Mouse (Mus musculus) myocyte (in vitro differentiated cells): ENCODE measurements around the gene Phex. TPM values are rescaled to one million over a fixed set of nuclear protein-coding genes. Genes with fewer than 3 reads are reported as not detected.

Experiments
- H3K27me3 ChIP-seq: one replicate; pipeline ENCODE4 v1.6.1; 2011; ENCODE audit not compliant: control insufficient read depth, insufficient read depth, insufficient read length
- H3K36me3 ChIP-seq: one replicate; pipeline ENCODE4 v1.6.1; 2011; ENCODE audit not compliant: control insufficient read depth, insufficient read depth
- H3K4me2 ChIP-seq: one replicate; pipeline ENCODE4 v1.6.1; 2011; ENCODE audit warnings: low read depth, control low read depth
- H3K4me3 ChIP-seq: one replicate; pipeline ENCODE4 v1.5.1; 2011; ENCODE audit warnings: mild to moderate bottlenecking, control low read depth, moderate library complexity
- H3K79me2 ChIP-seq: one replicate; pipeline ENCODE4 v1.6.1; 2011; ENCODE audit not compliant: control insufficient read depth, insufficient read depth
- H3ac ChIP-seq: one replicate; pipeline ENCODE4 v1.6.1; 2011; ENCODE audit not compliant: control insufficient read depth, insufficient read length
- CEBPB ChIP-seq: IDR thresholded peaks from 2 replicates; pipeline ENCODE4 v1.6.1; 2011; ENCODE audit warnings: mild to moderate bottlenecking, moderate library complexity; ENCODE audit not compliant: poor library complexity, insufficient read depth, severe bottlenecking
- E2F4 ChIP-seq: IDR thresholded peaks from one replicate; pipeline ENCODE4 v1.6.1; 2011; ENCODE audit warnings: mild to moderate bottlenecking, control low read depth, moderate library complexity; ENCODE audit not compliant: insufficient read depth
- MAX ChIP-seq: IDR thresholded peaks from one replicate; pipeline ENCODE4 v1.6.1; 2011; ENCODE audit warnings: low read depth, mild to moderate bottlenecking, control low read depth
- MYOD1 ChIP-seq, 3 experiments: IDR thresholded peaks; one replicate each; pipeline ENCODE4 v1.6.1; 2011; ENCODE audit warnings: control low read depth in 2 of 3, low read depth in 2 of 3, mild to moderate bottlenecking in 2 of 3, moderate library complexity in 1 of 3; ENCODE audit not compliant: insufficient read length in 2 of 3, control insufficient read depth in 1 of 3
- MYOG ChIP-seq, 3 experiments: IDR thresholded peaks; one replicate each; pipeline ENCODE4 v1.6.1; 2011; ENCODE audit warnings: control low read depth in 2 of 3, low read depth in 2 of 3, mild to moderate bottlenecking in 2 of 3; ENCODE audit not compliant: insufficient read length in 2 of 3, control insufficient read depth in 1 of 3, insufficient read depth in 1 of 3
- POLR2A ChIP-seq: IDR thresholded peaks from one replicate; pipeline ENCODE4 v1.6.1; 2011; ENCODE audit warnings: low read depth, mild to moderate bottlenecking, control low read depth, moderate library complexity; ENCODE audit not compliant: insufficient read length
- POLR2AphosphoS2 ChIP-seq: IDR thresholded peaks from one replicate; pipeline ENCODE4 v1.6.1; 2011; ENCODE audit warnings: low read depth, control low read depth; ENCODE audit not compliant: insufficient read length
- REST ChIP-seq: IDR thresholded peaks from one replicate; pipeline ENCODE4 v1.6.1; 2011; ENCODE audit warnings: mild to moderate bottlenecking, control low read depth, moderate library complexity; ENCODE audit not compliant: insufficient read depth, insufficient read length
- SRF ChIP-seq: IDR thresholded peaks from one replicate; pipeline ENCODE4 v1.6.1; 2011; ENCODE audit warnings: low read depth; ENCODE audit not compliant: control insufficient read depth, insufficient read length
- TCF12 ChIP-seq: IDR thresholded peaks from one replicate; pipeline ENCODE4 v1.6.1; 2011; ENCODE audit warnings: mild to moderate bottlenecking, control low read depth; ENCODE audit not compliant: poor library complexity, insufficient read depth, severe bottlenecking
- TCF3 ChIP-seq: IDR thresholded peaks from one replicate; pipeline ENCODE4 v1.6.1; 2011; ENCODE audit warnings: low read depth, control low read depth; ENCODE audit not compliant: insufficient read length
- USF1 ChIP-seq: IDR thresholded peaks from one replicate; pipeline ENCODE4 v1.6.1; 2011; ENCODE audit warnings: low read depth, mild to moderate bottlenecking, control low read depth, moderate library complexity
- polyA plus RNA-seq: library from polyadenylated mRNA; unstranded; fragments of >200 nt; fragmentation: generic; extraction: Trizol; gene quantifications from one replicate; pipeline ENCODE4 v1.2.1, GENCODE M21; 2012; ENCODE audit warnings: missing spikeins

The Phex gene
- polyA plus RNA-seq, 1 experiment, result 0.25 TPM

DNA sequence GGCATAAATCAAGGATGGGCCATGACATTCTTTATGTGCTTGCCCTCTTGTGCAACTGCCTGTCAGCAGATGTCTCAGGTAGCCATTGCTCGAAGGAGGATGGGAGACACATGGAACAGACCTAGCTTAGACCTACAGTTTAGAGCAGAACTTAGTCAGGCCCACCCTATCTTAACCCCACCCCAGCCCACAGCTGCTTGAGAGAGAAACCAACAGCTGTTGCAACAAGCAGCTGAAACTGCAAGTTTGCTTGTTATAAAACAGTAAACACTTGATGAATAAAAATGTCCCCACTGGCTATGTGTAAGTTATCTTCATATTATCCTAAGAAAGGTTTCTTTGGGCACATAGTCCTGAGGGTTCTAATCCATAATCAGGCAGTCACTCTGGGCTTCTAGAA lies 19.7 kb upstream of the Phex start:
- no peaks in the 10 kb centered on the region for H3K36me3 ChIP-seq
- TF ChIP-seq MYOG (IDR thresholded peaks at IDR 0.05; ENCODE audit: control insufficient read depth in 1 of 3, insufficient read depth in 1 of 3, insufficient read length in 2 of 3, low read depth in 2 of 3), result peak in 2 of 3 experiments; percentile 28 to 30
- TF ChIP-seq REST, result no peak
- no peak for TF ChIP-seq TCF3
- TF ChIP-seq MAX, result no peak
- no peak for TF ChIP-seq POLR2A
- TF ChIP-seq TCF12, result peak; percentile 69
- peak in 2 of 3 experiments; percentile 14 to 56 for TF ChIP-seq MYOD1 (IDR thresholded peaks at IDR 0.05; ENCODE audit: control insufficient read depth in 1 of 3, insufficient read length in 2 of 3, low read depth in 2 of 3)
- TF ChIP-seq CEBPB, result peak; percentile 70
- no peak for TF ChIP-seq SRF
- H3K4me2 ChIP-seq, result no peak overlapping the region
- no peaks in the 10 kb centered on the region for H3K27me3 ChIP-seq
- H3ac ChIP-seq, result no peak overlapping the region
- H3K79me2 ChIP-seq, result no peaks in the 10 kb centered on the region
- H3K4me3 ChIP-seq, result no peak overlapping the region

DNA sequence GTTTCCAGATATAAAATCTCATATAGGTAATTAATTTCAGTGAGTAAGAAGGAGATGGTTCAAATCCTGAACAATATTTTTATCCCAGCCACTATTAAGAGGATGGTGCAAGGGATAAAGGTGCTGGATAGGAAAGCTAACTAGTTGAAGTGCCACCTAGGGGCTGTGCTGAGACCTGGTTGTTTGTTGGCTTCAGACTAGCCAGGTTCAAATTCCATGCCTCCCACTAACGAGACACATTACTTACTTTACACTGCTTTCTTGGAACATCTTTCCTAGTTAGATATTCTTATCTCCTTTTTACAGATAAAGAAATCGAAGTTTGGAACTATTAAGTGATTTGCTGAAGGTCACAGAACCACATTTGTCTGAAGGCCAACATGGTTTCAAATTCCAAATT lies 4.3 kb upstream of the Phex start:
- TF ChIP-seq MYOG (IDR thresholded peaks at IDR 0.05; ENCODE audit: control insufficient read depth in 1 of 3, insufficient read depth in 1 of 3, insufficient read length in 2 of 3, low read depth in 2 of 3), result no peak
- no peak for TF ChIP-seq MAX
- TF ChIP-seq USF1, result no peak
- TF ChIP-seq TCF3, result no peak
- no peak for TF ChIP-seq E2F4
- TF ChIP-seq POLR2AphosphoS2, result no peak
- no peak for TF ChIP-seq MYOD1 (IDR thresholded peaks at IDR 0.05; ENCODE audit: control insufficient read depth in 1 of 3, insufficient read length in 2 of 3, low read depth in 2 of 3)
- TF ChIP-seq CEBPB, result no peak
- no peak for TF ChIP-seq POLR2A
- no peak for TF ChIP-seq TCF12
- TF ChIP-seq REST, result no peak
- no peak for TF ChIP-seq SRF
- H3K4me3 ChIP-seq, result no peak overlapping the region
- H3K79me2 ChIP-seq, result no peaks in the 10 kb centered on the region
- H3K4me2 ChIP-seq, result no peak overlapping the region
- H3K27me3 ChIP-seq, result no peaks in the 10 kb centered on the region
- H3K36me3 ChIP-seq, result no peaks in the 10 kb centered on the region
- H3ac ChIP-seq, result no peak overlapping the region

DNA sequence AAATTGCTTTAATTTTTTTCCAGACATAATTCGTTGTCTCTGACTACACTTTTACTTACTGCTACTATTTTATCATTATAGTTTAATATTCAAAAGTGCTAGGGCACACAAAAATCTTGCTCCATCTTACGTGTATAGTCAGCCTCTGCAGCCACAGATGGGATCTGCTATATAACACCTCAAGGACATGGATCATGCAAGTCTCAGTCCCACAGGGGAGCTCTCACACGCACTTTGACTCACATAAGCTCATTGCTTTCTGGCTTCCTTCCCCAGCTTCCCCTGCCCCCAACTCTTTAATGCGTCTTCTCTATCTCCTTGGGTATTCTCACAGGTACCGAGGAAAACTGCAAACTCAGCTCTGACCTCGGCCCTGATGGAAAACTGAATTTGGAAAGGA lies 10.2 kb downstream of the Phex start:
- Histone ChIP-seq H3K36me3 (no peaks in the 10 kb centered on the region), H3K4me2 (no peak overlapping the region), H3K27me3 (no peaks in the 10 kb centered on the region), H3K79me2 (no peaks in the 10 kb centered on the region), H3ac (no peak overlapping the region), H3K4me3 (no peak overlapping the region)
- no peak for TF ChIP-seq E2F4

DNA sequence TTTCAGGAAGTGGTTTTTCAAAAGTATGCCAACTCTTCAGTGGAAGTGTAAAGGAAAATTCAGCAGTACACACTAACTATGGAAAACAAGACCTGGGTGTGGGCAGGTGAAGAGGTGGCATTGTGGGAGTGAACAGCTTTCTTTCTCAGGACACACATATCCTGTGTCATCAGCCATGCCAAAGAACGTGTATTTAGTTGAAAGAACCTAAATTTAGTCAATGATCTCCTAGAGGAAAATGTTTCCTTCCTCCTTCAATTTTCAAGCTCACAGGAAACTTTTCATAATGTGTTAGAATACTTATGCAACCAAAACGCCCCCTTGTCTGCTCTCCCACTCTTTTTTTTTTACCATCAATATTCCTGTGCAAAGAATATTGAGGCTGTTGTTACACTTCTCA lies 23.9 kb downstream of the Phex start:
- H3K79me2 ChIP-seq, result no peaks in the 10 kb centered on the region
- H3K36me3 ChIP-seq, result no peaks in the 10 kb centered on the region
- no peak overlapping the region for H3ac ChIP-seq
- no peaks in the 10 kb centered on the region for H3K27me3 ChIP-seq
- TF ChIP-seq POLR2AphosphoS2, result no peak
- no peak for TF ChIP-seq SRF
- no peak overlapping the region for H3K4me3 ChIP-seq
- H3K4me2 ChIP-seq, result no peak overlapping the region

DNA sequence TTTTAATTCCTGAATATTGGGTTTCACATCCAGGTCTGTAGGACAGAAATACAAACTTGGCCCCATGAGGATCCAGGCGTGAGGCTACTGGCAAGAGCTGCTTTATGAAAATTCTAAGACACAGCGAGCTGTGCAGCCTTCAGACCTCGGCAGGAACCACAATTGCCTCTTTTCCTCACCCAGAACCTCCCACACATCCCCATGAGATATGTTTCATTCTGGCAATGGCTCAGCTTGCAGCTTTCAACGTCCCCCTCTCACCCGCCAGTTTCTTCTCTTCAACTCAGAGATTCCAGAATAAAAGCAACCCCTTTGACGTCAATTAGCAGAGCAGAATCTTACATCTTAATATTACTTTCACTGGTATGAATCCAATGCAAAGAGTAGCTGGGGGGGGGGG lies 25.0 kb downstream of the Phex start:
- TF ChIP-seq POLR2A (no peak), MAX (no peak), TCF3 (no peak), POLR2AphosphoS2 (no peak), CEBPB (no peak), SRF (no peak), MYOG (IDR thresholded peaks at IDR 0.05; ENCODE audit: control insufficient read depth in 1 of 3, insufficient read depth in 1 of 3, insufficient read length in 2 of 3, low read depth in 2 of 3) (no peak), USF1 (no peak), E2F4 (no peak), REST (no peak), MYOD1 (IDR thresholded peaks at IDR 0.05; ENCODE audit: control insufficient read depth in 1 of 3, insufficient read length in 2 of 3, low read depth in 2 of 3) (no peak), TCF12 (no peak)
- Histone ChIP-seq H3K27me3 (no peaks in the 10 kb centered on the region), H3K36me3 (no peaks in the 10 kb centered on the region), H3K4me2 (no peak overlapping the region), H3K4me3 (no peak overlapping the region), H3ac (no peak overlapping the region), H3K79me2 (no peaks in the 10 kb centered on the region)
